Mouse (Mus musculus): ENCODE measurements around the gene 2810408A11Rik.

2810408A11Rik gene

GRCm38 (mm10) chr11:69849128-69849527, 51.7 kb downstream of the 2810408A11Rik start:
- no peak for ATAC-seq (ENCODE audit: low TSS enrichment)

GRCm38 (mm10) chr11:69848021-69848420, 52.8 kb downstream of the 2810408A11Rik start:
- ATAC-seq (ENCODE audit: low TSS enrichment): no peak
